ENCODE assay signal across 14 mouse cellular contexts in genomic region chr4:120003006-120003405, GRCm38 (mm10).
A peak's percentile ranks its signal among the peaks of the same experiment; 100 is the strongest.
DNase-seq lines count a peak whose midpoint lies in the region; ATAC-seq and TF ChIP-seq lines count a peak whose summit lies in the region.
"Had no signal": no experiment of that assay in that cellular context is flagged by ENCODE, and none has a peak within 500 bp of the region (broad histone marks: within the 10 kb centered on the region; RNA-seq: fewer than 3 reads in every experiment).

No protein-coding gene starts in this region.

- no peak for TF ChIP-seq POLR2A in cerebellum, adult 2 months (IDR thresholded peaks at IDR 0.05; ENCODE audit: borderline replicate concordance, insufficient read depth, low read length)

- peak; percentile 32; the same call in 1 of the 2 replicates for TF ChIP-seq CTCF in cerebellum, adult 2 months (IDR thresholded peaks at IDR 0.05; ENCODE audit: borderline replicate concordance, insufficient read depth, low read depth, low read length)
- TF ChIP-seq CTCF in midbrain, postnatal 0 days (IDR thresholded peaks at IDR 0.05) = peak; percentile 44

- no peak for ATAC-seq in midbrain, postnatal 0 days (ENCODE audit: low FRiP score)
- no peak for ATAC-seq in midbrain, embryonic 11.5 days (ENCODE audit: low FRiP score)
- no peak for ATAC-seq in monocyte, adult 5-6 weeks (replicated peaks; ENCODE audit: insufficient number of reproducible peaks, low FRiP score, low TSS enrichment, poor library complexity, severe bottlenecking)
- no peak for ATAC-seq in hindbrain, embryonic 14.5 days (ENCODE audit: low FRiP score)
- ATAC-seq: forebrain, embryonic 15.5 days had no signal

- no peak overlapping the region for H3K4me3 ChIP-seq in cerebellum, adult 2 months (replicated peaks; ENCODE audit: insufficient read depth, low read depth, low read length)
- H3K4me3 ChIP-seq in midbrain, postnatal 0 days (ENCODE audit: low read depth, low read length) = no peak overlapping the region
- no peak overlapping the region for H3K4me3 ChIP-seq in midbrain, embryonic 11.5 days (ENCODE audit: low read depth, low read length)
- no peak overlapping the region for H3K4me3 ChIP-seq in hindbrain, embryonic 14.5 days (replicated peaks; ENCODE audit: low read length)
- H3K4me3 ChIP-seq: forebrain, embryonic 15.5 days; lung, embryonic 15.5 days; neural tube, embryonic 12.5 days had no signal

- 67% methylated on average over 3 of the region's 3 CpGs for WGBS in cerebellum, adult 2 months
- 36% methylated on average over 3 of the region's 3 CpGs for WGBS in midbrain, postnatal 0 days
- 35% methylated on average over 3 of the region's 3 CpGs for WGBS in midbrain, embryonic 11.5 days
- 50% methylated on average over 3 of the region's 3 CpGs for WGBS in hindbrain, embryonic 14.5 days

- no peaks in the 10 kb centered on the region for H3K9me3 ChIP-seq in midbrain, postnatal 0 days (ENCODE audit: low read length)
- no peaks in the 10 kb centered on the region for H3K9me3 ChIP-seq in midbrain, embryonic 11.5 days (ENCODE audit: control insufficient read depth, low read length)
- no peaks in the 10 kb centered on the region for H3K9me3 ChIP-seq in hindbrain, embryonic 14.5 days (ENCODE audit: control insufficient read depth, low read length)
- H3K9me3 ChIP-seq: forebrain, embryonic 15.5 days; lung, embryonic 15.5 days; neural tube, embryonic 12.5 days had no signal

- no peaks in the 10 kb centered on the region for H3K36me3 ChIP-seq in midbrain, postnatal 0 days (ENCODE audit: insufficient read depth, low read length)
- no peaks in the 10 kb centered on the region for H3K36me3 ChIP-seq in midbrain, embryonic 11.5 days (ENCODE audit: control insufficient read depth, insufficient read depth, low read length)
- no peaks in the 10 kb centered on the region for H3K36me3 ChIP-seq in hindbrain, embryonic 14.5 days (replicated peaks; ENCODE audit: control insufficient read depth, insufficient read depth)
- H3K36me3 ChIP-seq: forebrain, embryonic 15.5 days; G1E; lung, embryonic 15.5 days; neural tube, embryonic 12.5 days had no signal

- no peak overlapping the region for H3K4me2 ChIP-seq in midbrain, postnatal 0 days (ENCODE audit: low read depth, low read length, poor library complexity, severe bottlenecking)
- H3K4me2 ChIP-seq in midbrain, embryonic 11.5 days = no peak overlapping the region
- no peak overlapping the region for H3K4me2 ChIP-seq in hindbrain, embryonic 14.5 days (replicated peaks)
- H3K4me2 ChIP-seq: forebrain, embryonic 15.5 days; lung, embryonic 15.5 days; neural tube, embryonic 12.5 days had no signal

- DNase-seq in cerebellum, adult 2 months = no peak
- no peak for DNase-seq in cerebellum, postnatal 4 days (ENCODE audit: low spot score in 2 of 2)
- DNase-seq in kidney, postnatal 14 days = peak; percentile 12
- DNase-seq in kidney, adult 9 months = no peak
- no peak for DNase-seq in midbrain, postnatal 0 days (ENCODE audit: low spot score)
- DNase-seq in midbrain, embryonic 11.5 days (ENCODE audit: low spot score, missing footprints) = no peak
- DNase-seq in hindbrain, embryonic 14.5 days (ENCODE audit: low spot score) = no peak
- DNase-seq: cerebellum, adult 9-10 months; midbrain, embryonic 14.5 days had no signal

- no peaks in the 10 kb centered on the region for H3K27me3 ChIP-seq in cerebellum, adult 2 months (ENCODE audit: control insufficient read depth, insufficient read depth, low read length)
- no peaks in the 10 kb centered on the region for H3K27me3 ChIP-seq in midbrain, postnatal 0 days (ENCODE audit: insufficient read depth, low read length)
- H3K27me3 ChIP-seq in midbrain, embryonic 11.5 days (ENCODE audit: control insufficient read depth, insufficient read depth, low read length) = no peaks in the 10 kb centered on the region
- no peaks in the 10 kb centered on the region for H3K27me3 ChIP-seq in hindbrain, embryonic 14.5 days (ENCODE audit: control insufficient read depth, insufficient read depth, low read length)
- H3K27me3 ChIP-seq: forebrain, embryonic 15.5 days; lung, embryonic 15.5 days; neural tube, embryonic 12.5 days had no signal

- H3K27ac ChIP-seq in cerebellum, adult 2 months (ENCODE audit: insufficient read depth, low read length) = no peak overlapping the region
- H3K27ac ChIP-seq in midbrain, postnatal 0 days (ENCODE audit: low read depth, low read length) = no peak overlapping the region
- no peak overlapping the region for H3K27ac ChIP-seq in midbrain, embryonic 11.5 days (ENCODE audit: low read depth, low read length)
- H3K27ac ChIP-seq in hindbrain, embryonic 14.5 days = no peak overlapping the region
- H3K27ac ChIP-seq: forebrain, embryonic 15.5 days; lung, embryonic 15.5 days; neural tube, embryonic 12.5 days had no signal

- H3K9ac ChIP-seq in midbrain, postnatal 0 days (replicated peaks; ENCODE audit: low read length, poor library complexity, severe bottlenecking) = no peak overlapping the region
- H3K9ac ChIP-seq in midbrain, embryonic 11.5 days (ENCODE audit: low read length) = no peak overlapping the region
- H3K9ac ChIP-seq in hindbrain, embryonic 14.5 days = no peak overlapping the region
- H3K9ac ChIP-seq: forebrain, embryonic 15.5 days; lung, embryonic 15.5 days; neural tube, embryonic 12.5 days had no signal

- peaks cover 11% of the 10 kb centered on the region for H3K4me1 ChIP-seq in cerebellum, adult 2 months (ENCODE audit: control insufficient read depth, insufficient read depth, low read length)
- no peaks in the 10 kb centered on the region for H3K4me1 ChIP-seq in midbrain, postnatal 0 days (ENCODE audit: insufficient read depth, low read length)
- H3K4me1 ChIP-seq in midbrain, embryonic 11.5 days (ENCODE audit: control insufficient read depth, insufficient read depth, low read length) = no peaks in the 10 kb centered on the region
- no peaks in the 10 kb centered on the region for H3K4me1 ChIP-seq in hindbrain, embryonic 14.5 days (replicated peaks; ENCODE audit: control insufficient read depth, insufficient read depth, low read length)
- H3K4me1 ChIP-seq: forebrain, embryonic 15.5 days; neural tube, embryonic 12.5 days had no signal
